Comparison of ENCODE assay signal across 17 mouse cellular contexts in the genomic region with DNA sequence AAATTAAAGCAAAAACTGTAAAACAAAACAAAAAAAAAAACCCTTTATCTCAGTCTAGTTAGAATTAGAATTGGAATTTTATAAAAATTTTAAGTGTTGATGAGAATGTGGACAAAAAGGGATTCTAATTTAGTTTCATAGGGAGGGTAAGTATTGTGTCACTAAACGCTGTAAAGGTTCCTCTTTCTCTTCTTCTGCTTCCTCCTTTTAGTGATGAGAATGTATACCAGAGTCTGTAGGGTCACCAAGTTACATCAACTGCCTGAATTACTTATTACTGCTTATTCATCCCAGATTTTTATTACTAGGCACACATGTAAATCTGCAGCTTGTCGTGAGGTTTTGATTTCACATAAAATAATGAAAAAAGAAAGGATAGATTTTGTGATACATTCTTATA. TPM values are rescaled to one million over a fixed set of nuclear protein-coding genes. Genes with fewer than 3 reads are reported as not detected.
"Had no signal": no experiment of that assay in that cellular context is flagged by ENCODE, and none has a peak within 500 bp of the region (broad histone marks: within the 10 kb centered on the region; RNA-seq: fewer than 3 reads in every experiment).

No protein-coding gene starts in this region.

- H3K4me2 ChIP-seq: limb, embryonic 15.5 days; liver, embryonic 15.5 days; lung, embryonic 14.5 days; midbrain, embryonic 13.5 days; neural tube, embryonic 15.5 days had no signal

- H3K9ac ChIP-seq: limb, embryonic 15.5 days; liver, embryonic 15.5 days; lung, embryonic 14.5 days; midbrain, embryonic 13.5 days; neural tube, embryonic 15.5 days had no signal

- DNase-seq: kidney, adult 11 months; kidney, adult 9 months; kidney, postnatal 36 days; layer of hippocampus, adult 9-11 months; layer of hippocampus, postnatal 36 days; lung, embryonic 14.5 days; retina, postnatal 1 day; thymus, adult 18-20 months; thymus, postnatal 14 days had no signal

- ATAC-seq: midbrain, embryonic 13.5 days had no signal

- H3K36me3 ChIP-seq: limb, embryonic 15.5 days; liver, embryonic 15.5 days; midbrain, embryonic 13.5 days; neural tube, embryonic 15.5 days had no signal

- H3K27me3 ChIP-seq: limb, embryonic 15.5 days; liver, embryonic 15.5 days; midbrain, embryonic 13.5 days; neural tube, embryonic 15.5 days had no signal

- H3K4me1 ChIP-seq: limb, embryonic 15.5 days; liver, embryonic 15.5 days; midbrain, embryonic 13.5 days; neural tube, embryonic 15.5 days had no signal

- H3K27ac ChIP-seq: kidney, postnatal 0 days; limb, embryonic 15.5 days; liver, embryonic 15.5 days; midbrain, embryonic 13.5 days; neural tube, embryonic 15.5 days; stomach, postnatal 0 days had no signal

- H3K9me3 ChIP-seq: limb, embryonic 15.5 days; liver, embryonic 15.5 days; midbrain, embryonic 13.5 days; neural tube, embryonic 15.5 days had no signal

- H3K4me3 ChIP-seq: limb, embryonic 15.5 days; liver, embryonic 15.5 days; midbrain, embryonic 13.5 days; myocyte; neural tube, embryonic 15.5 days had no signal

RNA-seq across cellular contexts. Expression of a gene that starts 23.6 kb away (rescaled TPM):
- total RNA-seq: left cerebral cortex, postnatal 25 days had no signal
- polyA plus RNA-seq: myocyte had no signal
